Mouse (Mus musculus): ENCODE measurements around the gene Mrpl53. TPM values are rescaled to one million over a fixed set of nuclear protein-coding genes. Genes with fewer than 3 reads are reported as not detected.
A peak's percentile ranks its signal among the peaks of the same experiment; 100 is the strongest.

Gene Mrpl53
- total and polyA plus RNA-seq, 2 experiments from 2014 or later = 73.7 to 122 TPM

- H3K4me2 ChIP-seq (ENCODE audit: low read depth, low read length) = no peak overlapping the region
- no peaks in the 10 kb centered on the region for H3K36me3 ChIP-seq (ENCODE audit: insufficient read depth, low read length)
- WGBS = 42% methylated on average over 6 of the region's 6 CpGs
- DNase-seq (ENCODE audit: low spot score) (no peak), ATAC-seq (no peak)
- no peak for TF ChIP-seq CTCF (IDR thresholded peaks at IDR 0.05; ENCODE audit: low read depth)
- peaks cover 22% of the 10 kb centered on the region for H3K27me3 ChIP-seq (ENCODE audit: insufficient read depth, low read length)
- no peaks in the 10 kb centered on the region for H3K4me1 ChIP-seq (ENCODE audit: insufficient read depth, low read length)
- no peaks in the 10 kb centered on the region for H3K9me3 ChIP-seq (ENCODE audit: low read length)
- H3K9ac ChIP-seq (replicated peaks; ENCODE audit: low read length) = no peak overlapping the region
- no peak overlapping the region for H3K4me3 ChIP-seq (ENCODE audit: low read length)
- no peak overlapping the region for H3K27ac ChIP-seq
Observed at GRCm38 (mm10) chr6:83092416-83093127, 16.3 kb upstream of the Mrpl53 start.

- Histone ChIP-seq H3K27me3 (ENCODE audit: insufficient read depth, low read length) (no peaks in the 10 kb centered on the region), H3K36me3 (ENCODE audit: insufficient read depth, low read length) (no peaks in the 10 kb centered on the region), H3K4me3 (ENCODE audit: low read length) (no peak overlapping the region), H3K4me2 (ENCODE audit: low read depth, low read length) (no peak overlapping the region), H3K9ac (replicated peaks; ENCODE audit: low read length) (no peak overlapping the region), H3K9me3 (ENCODE audit: low read length) (no peaks in the 10 kb centered on the region), H3K27ac (no peak overlapping the region), H3K4me1 (ENCODE audit: insufficient read depth, low read length) (no peaks in the 10 kb centered on the region)
- WGBS = 48% methylated on average over 6 of the region's 6 CpGs
- TF ChIP-seq CTCF (IDR thresholded peaks at IDR 0.05; ENCODE audit: low read depth) = no peak
- ATAC-seq (no peak), DNase-seq (ENCODE audit: low spot score) (no peak)
Observed at GRCm38 (mm10) chr6:83095968-83096367, 12.9 kb upstream of the Mrpl53 start.

- H3K36me3 ChIP-seq (ENCODE audit: insufficient read depth, low read length) = no peaks in the 10 kb centered on the region
- H3K4me3 ChIP-seq (ENCODE audit: low read length) = no peak overlapping the region
- H3K27me3 ChIP-seq (ENCODE audit: insufficient read depth, low read length) = no peaks in the 10 kb centered on the region
- WGBS = 74% methylated on average over 2 of the region's 2 CpGs
- no peak overlapping the region for H3K4me2 ChIP-seq (ENCODE audit: low read depth, low read length)
- H3K27ac ChIP-seq = no peak overlapping the region
- no peak for TF ChIP-seq CTCF (IDR thresholded peaks at IDR 0.05; ENCODE audit: low read depth)
- ATAC-seq (no peak), DNase-seq (ENCODE audit: low spot score) (no peak)
- H3K4me1 ChIP-seq (ENCODE audit: insufficient read depth, low read length) = peaks cover 12% of the 10 kb centered on the region
- H3K9ac ChIP-seq (replicated peaks; ENCODE audit: low read length) = no peak overlapping the region
- H3K9me3 ChIP-seq (ENCODE audit: low read length) = no peaks in the 10 kb centered on the region
Observed at GRCm38 (mm10) chr6:83098411-83098810, 10.4 kb upstream of the Mrpl53 start.

- Histone ChIP-seq H3K9ac (replicated peaks; ENCODE audit: low read length) (peak within 1 kb of the TSS; percentile 80), H3K9me3 (ENCODE audit: low read length) (no peaks in the 10 kb centered on the region), H3K27ac (peak within 1 kb of the TSS; percentile 91), H3K36me3 (ENCODE audit: insufficient read depth, low read length) (peaks cover 3% of the 10 kb centered on the region; the same call in 1 of the 2 replicates), H3K4me1 (ENCODE audit: insufficient read depth, low read length) (peaks cover 15% of the 10 kb centered on the region), H3K4me3 (ENCODE audit: low read length) (peak within 1 kb of the TSS; percentile 75), H3K4me2 (ENCODE audit: low read depth, low read length) (peak within 1 kb of the TSS; percentile 90), H3K27me3 (ENCODE audit: insufficient read depth, low read length) (no peaks in the 10 kb centered on the region)
- WGBS = under 1% methylated on average over 25 of the region's 25 CpGs
- DNase-seq (ENCODE audit: low spot score) (peak; percentile 94), ATAC-seq (peak; percentile 93)
- peak; percentile 80 for TF ChIP-seq CTCF (IDR thresholded peaks at IDR 0.05; ENCODE audit: low read depth)
Observed at GRCm38 (mm10) chr6:83101316-83101687, 7.5 kb upstream of the Mrpl53 start, which contains the start of the genes Ccdc142 and Gm42688. TSS of gene Ccdc142 (plus strand) at chr6:83101601. TSS of gene Gm42688 (plus strand) at chr6:83101617.

GRCm38 (mm10) chr6:83101688-83102556 lies 6.9 kb upstream of the Mrpl53 start:
- ATAC-seq (peak; percentile 81), DNase-seq (ENCODE audit: low spot score) (peak; percentile 70)
- peak overlapping the region; percentile 91 for H3K27ac ChIP-seq
- no peaks in the 10 kb centered on the region for H3K9me3 ChIP-seq (ENCODE audit: low read length)
- no peaks in the 10 kb centered on the region for H3K27me3 ChIP-seq (ENCODE audit: insufficient read depth, low read length)
- H3K4me1 ChIP-seq (ENCODE audit: insufficient read depth, low read length) = peaks cover 15% of the 10 kb centered on the region
- peak; percentile 29; the same call in 1 of the 2 replicates for TF ChIP-seq CTCF (IDR thresholded peaks at IDR 0.05; ENCODE audit: low read depth)
- peaks cover 3% of the 10 kb centered on the region; the same call in 1 of the 2 replicates for H3K36me3 ChIP-seq (ENCODE audit: insufficient read depth, low read length)
- H3K9ac ChIP-seq (replicated peaks; ENCODE audit: low read length) = peak overlapping the region; percentile 80
- H3K4me2 ChIP-seq (ENCODE audit: low read depth, low read length) = peak overlapping the region; percentile 90
- peak overlapping the region; percentile 75 for H3K4me3 ChIP-seq (ENCODE audit: low read length)
- WGBS = under 1% methylated on average over 63 of the region's 74 CpGs

- no peak for TF ChIP-seq CTCF (IDR thresholded peaks at IDR 0.05; ENCODE audit: low read depth)
- no peaks in the 10 kb centered on the region for H3K9me3 ChIP-seq (ENCODE audit: low read length)
- peaks cover 19% of the 10 kb centered on the region for H3K4me1 ChIP-seq (ENCODE audit: insufficient read depth, low read length)
- H3K36me3 ChIP-seq (ENCODE audit: insufficient read depth, low read length) = peaks cover 7% of the 10 kb centered on the region; the same call in 1 of the 2 replicates
- H3K9ac ChIP-seq (replicated peaks; ENCODE audit: low read length) = peak overlapping the region; percentile 80; the same call in 1 of the 2 replicates
- peak overlapping the region; percentile 90 for H3K4me2 ChIP-seq (ENCODE audit: low read depth, low read length)
- peak overlapping the region; percentile 75 for H3K4me3 ChIP-seq (ENCODE audit: low read length)
- H3K27me3 ChIP-seq (ENCODE audit: insufficient read depth, low read length) = no peaks in the 10 kb centered on the region
- WGBS = 49% methylated on average over 11 of the region's 11 CpGs
- DNase-seq (ENCODE audit: low spot score) = no peak
- ATAC-seq = no peak
- no peak overlapping the region for H3K27ac ChIP-seq
Observed at GRCm38 (mm10) chr6:83103130-83103650, 5.7 kb upstream of the Mrpl53 start.
